Comparison of ENCODE assay signal across 7 mouse cellular contexts in genomic region chr19:32739686-32740085, GRCm38 (mm10). TPM values are rescaled to one million over a fixed set of nuclear protein-coding genes. Genes with fewer than 3 reads are reported as not detected.
DNase-seq lines count a peak whose midpoint lies in the region; ATAC-seq lines count a peak whose summit lies in the region.

Atad1 (minus strand) TSS chr19:32739786.

- no peak within 1 kb of the TSS for H3K9ac ChIP-seq in forebrain, embryonic 12.5 days
- no peak within 1 kb of the TSS for H3K9ac ChIP-seq in limb, embryonic 15.5 days

- no peak within 1 kb of the TSS for H3K4me2 ChIP-seq in forebrain, embryonic 12.5 days
- no peak within 1 kb of the TSS for H3K4me2 ChIP-seq in limb, embryonic 15.5 days

- no peak for DNase-seq in urinary bladder, adult 2 months (ENCODE audit: low spot score)
- no peak for DNase-seq in urinary bladder, postnatal 25 days (ENCODE audit: low spot score)
- DNase-seq in embryo, embryonic 10.5 days (ENCODE audit: low spot score): no peak
- no peak for DNase-seq in cerebellum, postnatal 14 days

- no peaks in the 10 kb centered on the region for H3K36me3 ChIP-seq in forebrain, embryonic 12.5 days (replicated peaks)
- H3K36me3 ChIP-seq in limb, embryonic 15.5 days: no peaks in the 10 kb centered on the region

- no peak within 1 kb of the TSS for H3K27ac ChIP-seq in forebrain, embryonic 12.5 days
- H3K27ac ChIP-seq in limb, embryonic 15.5 days: no peak within 1 kb of the TSS

- ATAC-seq in forebrain, embryonic 12.5 days (ENCODE audit: low FRiP score): no peak
- ATAC-seq in hematopoietic stem cell, adult 5-6 weeks (replicated peaks in 1 of 2; ENCODE audit: insufficient read depth in 1 of 2, low FRiP score in 2 of 2, low TSS enrichment in 1 of 2, low read depth in 1 of 2, poor library complexity in 2 of 2, severe bottlenecking in 2 of 2): no peak
- no peak for ATAC-seq in limb, embryonic 15.5 days (ENCODE audit: insufficient number of reproducible peaks, low FRiP score, low TSS enrichment, low read depth)

- no peaks in the 10 kb centered on the region for H3K9me3 ChIP-seq in forebrain, embryonic 12.5 days
- no peaks in the 10 kb centered on the region for H3K9me3 ChIP-seq in limb, embryonic 15.5 days

- H3K4me1 ChIP-seq in forebrain, embryonic 12.5 days: no peaks in the 10 kb centered on the region
- H3K4me1 ChIP-seq in limb, embryonic 15.5 days: no peaks in the 10 kb centered on the region

- no peak within 1 kb of the TSS for H3K4me3 ChIP-seq in forebrain, embryonic 12.5 days (replicated peaks)
- no peak within 1 kb of the TSS for H3K4me3 ChIP-seq in limb, embryonic 15.5 days

- WGBS in forebrain, embryonic 12.5 days: 93% methylated on average over 4 of the region's 4 CpGs
- 87% methylated on average over 4 of the region's 4 CpGs for WGBS in limb, embryonic 15.5 days

- no peaks in the 10 kb centered on the region for H3K27me3 ChIP-seq in forebrain, embryonic 12.5 days
- no peaks in the 10 kb centered on the region for H3K27me3 ChIP-seq in limb, embryonic 15.5 days

RNA-seq across cellular contexts. Expression of gene Atad1, which starts in this region (rescaled TPM):
- 39.9 and 43.1 TPM in 2 replicates for polyA plus RNA-seq in urinary bladder, adult 2 months (2012; rRNA removed)
- polyA plus RNA-seq in forebrain, embryonic 12.5 days (2016; fragmentation: Nextera tagmentation; extraction: Ambion mirVana): 98.4 and 98.9 TPM in 2 replicates
- total RNA-seq in hematopoietic stem cell, adult 5-6 weeks (2017): 67.3 and 82.2 TPM in 2 replicates
- 54.5 and 55.2 TPM in 2 replicates for polyA plus RNA-seq in limb, embryonic 15.5 days (2015; fragmentation: Nextera tagmentation; extraction: Ambion mirVana)
